ENCODE assay signal across 21 mouse cellular contexts in genomic region chr1:37342524-37342923, GRCm38 (mm10). TPM values are rescaled to one million over a fixed set of nuclear protein-coding genes. Genes with fewer than 3 reads are reported as not detected.
DNase-seq lines count a peak whose midpoint lies in the region; ATAC-seq and TF ChIP-seq lines count a peak whose summit lies in the region.
"Had no signal": no experiment of that assay in that cellular context is flagged by ENCODE, and none has a peak within 500 bp of the region (broad histone marks: within the 10 kb centered on the region; RNA-seq: fewer than 3 reads in every experiment).

No protein-coding gene starts in this region.

- H3K9me3 ChIP-seq in heart, embryonic 15.5 days (replicated peaks), result no peaks in the 10 kb centered on the region
- H3K9me3 ChIP-seq in liver, postnatal 0 days (ENCODE audit: low read length), result no peaks in the 10 kb centered on the region
- no peaks in the 10 kb centered on the region for H3K9me3 ChIP-seq in liver, embryonic 11.5 days (ENCODE audit: control insufficient read depth, low read length)
- H3K9me3 ChIP-seq: embryonic facial prominence, embryonic 10.5 days; embryonic facial prominence, embryonic 13.5 days; forebrain, embryonic 12.5 days; G1E had no signal

- no peak overlapping the region for H3K4me2 ChIP-seq in heart, embryonic 15.5 days
- no peak overlapping the region for H3K4me2 ChIP-seq in liver, postnatal 0 days (ENCODE audit: low read depth, low read length)
- no peak overlapping the region for H3K4me2 ChIP-seq in liver, embryonic 11.5 days
- H3K4me2 ChIP-seq: embryonic facial prominence, embryonic 13.5 days; forebrain, embryonic 12.5 days; heart, embryonic 11.5 days; hindbrain, embryonic 14.5 days had no signal

- H3K27me3 ChIP-seq in heart, embryonic 15.5 days, result no peaks in the 10 kb centered on the region
- H3K27me3 ChIP-seq in liver, postnatal 0 days (ENCODE audit: insufficient read depth, low read length), result no peaks in the 10 kb centered on the region
- no peaks in the 10 kb centered on the region for H3K27me3 ChIP-seq in liver, embryonic 11.5 days (replicated peaks; ENCODE audit: control insufficient read depth, insufficient read depth, low read length)
- H3K27me3 ChIP-seq: CH12.LX; embryonic facial prominence, embryonic 13.5 days; forebrain, embryonic 12.5 days; Patski had no signal

- no peak overlapping the region for H3K9ac ChIP-seq in heart, embryonic 15.5 days
- H3K9ac ChIP-seq in liver, postnatal 0 days (replicated peaks), result no peak overlapping the region
- H3K9ac ChIP-seq in liver, embryonic 11.5 days (ENCODE audit: low read depth, low read length), result no peak overlapping the region
- H3K9ac ChIP-seq: embryonic facial prominence, embryonic 13.5 days; forebrain, embryonic 12.5 days; hindbrain, embryonic 14.5 days had no signal

- DNase-seq in cerebellum, postnatal 10 days, result peak; percentile 46
- no peak for DNase-seq in cerebellum, adult 8-10 months
- no peak for DNase-seq in heart, adult 8-10 months (ENCODE audit: low spot score)
- DNase-seq in liver, postnatal 0 days, result no peak
- no peak for DNase-seq in liver, embryonic 11.5 days (ENCODE audit: low spot score)
- DNase-seq: adrenal gland, postnatal 36 days; B cell, adult 2 months; kidney, adult 18-20 months had no signal

- 0 out of 2 replicates have a peak overlapping the region, but pooled peaks have one; percentile 9 for H3K27ac ChIP-seq in heart, embryonic 15.5 days
- H3K27ac ChIP-seq in liver, postnatal 0 days (ENCODE audit: low read depth), result peak overlapping the region; percentile 91
- no peak overlapping the region for H3K27ac ChIP-seq in liver, embryonic 11.5 days (ENCODE audit: low read depth, low read length)
- H3K27ac ChIP-seq: embryonic facial prominence, embryonic 10.5 days; embryonic facial prominence, embryonic 13.5 days; forebrain, embryonic 12.5 days; hindbrain, embryonic 14.5 days; hindbrain, postnatal 0 days had no signal

- peaks cover 21% of the 10 kb centered on the region for H3K4me1 ChIP-seq in heart, embryonic 15.5 days (replicated peaks)
- peaks cover 35% of the 10 kb centered on the region for H3K4me1 ChIP-seq in liver, postnatal 0 days (ENCODE audit: insufficient read depth)
- peaks cover 8% of the 10 kb centered on the region for H3K4me1 ChIP-seq in liver, embryonic 11.5 days (replicated peaks; ENCODE audit: control insufficient read depth, insufficient read depth, low read length)

- no peak for TF ChIP-seq EP300 in liver, postnatal 0 days (IDR thresholded peaks at IDR 0.05; ENCODE audit: low read depth)

- H3K4me3 ChIP-seq in heart, embryonic 15.5 days, result no peak overlapping the region
- H3K4me3 ChIP-seq in liver, postnatal 0 days (ENCODE audit: low read depth, low read length), result no peak overlapping the region
- no peak overlapping the region for H3K4me3 ChIP-seq in liver, embryonic 11.5 days (ENCODE audit: low read depth, low read length)
- H3K4me3 ChIP-seq: embryonic facial prominence, embryonic 10.5 days; embryonic facial prominence, embryonic 13.5 days; erythroblast, embryonic 14.5 days; forebrain, embryonic 12.5 days had no signal

- H3K36me3 ChIP-seq in heart, embryonic 15.5 days, result no peaks in the 10 kb centered on the region
- H3K36me3 ChIP-seq in liver, postnatal 0 days (replicated peaks; ENCODE audit: insufficient read depth, low read length), result no peaks in the 10 kb centered on the region
- no peaks in the 10 kb centered on the region for H3K36me3 ChIP-seq in liver, embryonic 11.5 days (ENCODE audit: control insufficient read depth, insufficient read depth, low read length)
- H3K36me3 ChIP-seq: embryonic facial prominence, embryonic 10.5 days; embryonic facial prominence, embryonic 13.5 days; forebrain, embryonic 12.5 days; G1E had no signal

- no peak for ATAC-seq in heart, embryonic 15.5 days (replicated peaks; ENCODE audit: insufficient number of reproducible peaks, insufficient read depth, low FRiP score, low read depth)
- ATAC-seq in liver, postnatal 0 days, result no peak
- ATAC-seq in liver, embryonic 11.5 days (replicated peaks; ENCODE audit: low FRiP score), result no peak
- ATAC-seq: forebrain, embryonic 16.5 days; inflammation-experienced regulatory T-cells, adult 6 months; Patski had no signal

- no peak for TF ChIP-seq CTCF in liver, postnatal 0 days (IDR thresholded peaks at IDR 0.05; ENCODE audit: low read depth)

- WGBS in heart, embryonic 15.5 days, result 87% methylated on average over 8 of the region's 8 CpGs
- 83% methylated on average over 8 of the region's 8 CpGs for WGBS in liver, postnatal 0 days (ENCODE audit: insufficient replicate concordance)
- 92% methylated on average over 8 of the region's 8 CpGs for WGBS in liver, embryonic 11.5 days

RNA-seq across cellular contexts. Expression of gene Inpp4a, which starts 42.9 kb away (rescaled TPM):
- polyA plus RNA-seq in heart, embryonic 15.5 days (2015; fragmentation: Nextera tagmentation; extraction: Ambion mirVana), result 13.9 and 15.6 TPM in 2 replicates
- total RNA-seq in heart, adult 8-10 months (2022), result 10 to 100 TPM; 19.2 to 24.3 (median 22.6) TPM
- polyA plus RNA-seq in liver, postnatal 0 days (2015; fragmentation: Nextera tagmentation; extraction: Ambion mirVana), result 5.0 and 6.7 TPM in 2 replicates
- 6.0 and 6.8 TPM in 2 replicates for polyA plus RNA-seq in liver, embryonic 11.5 days (2014; fragmentation: Nextera tagmentation; extraction: Ambion mirVana)

Comparison
In these comparisons a context has a peak if more than half of its experiments do, and no peak if none do; other contexts are left out.
1. DNase-seq: peak in cerebellum, postnatal 10 days (2 of 2); none in cerebellum, adult 8-10 months (single experiment), heart, adult 8-10 months (single experiment), liver, postnatal 0 days (single experiment) and liver, embryonic 11.5 days (single experiment).